Comparison of ENCODE assay signal across 27 mouse cellular contexts in genomic region chr10:95095847-95096246, GRCm38 (mm10).
"Had no signal": no experiment of that assay in that cellular context is flagged by ENCODE, and none has a peak within 500 bp of the region (broad histone marks: within the 10 kb centered on the region; RNA-seq: fewer than 3 reads in every experiment).

No protein-coding gene starts in this region.

- H3K9me3 ChIP-seq: embryonic facial prominence, embryonic 10.5 days; embryonic facial prominence, embryonic 12.5 days; embryonic facial prominence, embryonic 13.5 days; embryonic facial prominence, embryonic 15.5 days; forebrain, embryonic 10.5 days; forebrain, embryonic 12.5 days; forebrain, embryonic 13.5 days; forebrain, embryonic 15.5 days had no signal

- H3K4me3 ChIP-seq: embryonic facial prominence, embryonic 10.5 days; embryonic facial prominence, embryonic 12.5 days; embryonic facial prominence, embryonic 13.5 days; embryonic facial prominence, embryonic 15.5 days; erythroblast, embryonic 14.5 days; forebrain, embryonic 10.5 days; forebrain, embryonic 12.5 days; forebrain, embryonic 13.5 days; forebrain, embryonic 15.5 days; gastrocnemius, adult 2 months; heart, adult 2 months had no signal

- DNase-seq: cerebellum, adult 9-10 months; cerebellum, adult 9-11 months; cerebellum, postnatal 10 days; cerebellum, postnatal 14 days; cerebellum, postnatal 25 days; cerebellum, postnatal 36 days; embryo, embryonic 11 days; forebrain, postnatal 0 days; gastrocnemius, adult 2 months; gastrocnemius, postnatal 10 days; gastrocnemius, postnatal 14 days; gastrocnemius, postnatal 25 days; gastrocnemius, postnatal 36 days; heart, adult 11 months; heart, adult 18-20 months; heart, adult 2 months had no signal

- H3K27me3 ChIP-seq: embryonic facial prominence, embryonic 12.5 days; embryonic facial prominence, embryonic 13.5 days; embryonic facial prominence, embryonic 15.5 days; forebrain, embryonic 13.5 days; forebrain, embryonic 15.5 days had no signal

- H3K36me3 ChIP-seq: embryonic facial prominence, embryonic 10.5 days; embryonic facial prominence, embryonic 12.5 days; embryonic facial prominence, embryonic 13.5 days; embryonic facial prominence, embryonic 15.5 days; forebrain, embryonic 10.5 days; forebrain, embryonic 12.5 days; forebrain, embryonic 15.5 days had no signal

- H3K4me1 ChIP-seq: embryonic facial prominence, embryonic 12.5 days had no signal

- H3K9ac ChIP-seq: embryonic facial prominence, embryonic 12.5 days; embryonic facial prominence, embryonic 13.5 days; embryonic facial prominence, embryonic 15.5 days; forebrain, embryonic 12.5 days; forebrain, embryonic 13.5 days; forebrain, embryonic 15.5 days; forebrain, postnatal 0 days had no signal

- H3K27ac ChIP-seq: embryonic facial prominence, embryonic 10.5 days; embryonic facial prominence, embryonic 12.5 days; embryonic facial prominence, embryonic 13.5 days; embryonic facial prominence, embryonic 15.5 days; forebrain, embryonic 10.5 days; forebrain, embryonic 12.5 days; forebrain, embryonic 13.5 days; forebrain, embryonic 15.5 days; gastrocnemius, adult 2 months; heart, adult 2 months had no signal

- ATAC-seq: forebrain, embryonic 13.5 days; forebrain, embryonic 14.5 days; forebrain, embryonic 15.5 days; forebrain, embryonic 16.5 days; forebrain, postnatal 0 days had no signal

- H3K4me2 ChIP-seq: embryonic facial prominence, embryonic 12.5 days; embryonic facial prominence, embryonic 13.5 days; embryonic facial prominence, embryonic 15.5 days; forebrain, embryonic 12.5 days; forebrain, embryonic 13.5 days; forebrain, embryonic 15.5 days had no signal
